Mouse (Mus musculus) heart, embryonic 11.5 days (tissue): ENCODE results near the gene Rarres2. TPM values are rescaled to one million over a fixed set of nuclear protein-coding genes. Genes with fewer than 3 reads are reported as not detected.

Experiments
- ATAC-seq: fragments of 200-750 bp; cut with Nextera tagmentation; replicated peaks from 2 replicates; pipeline ENCODE4 v1.8.0; 2017; ENCODE audit warnings: moderate library complexity; ENCODE audit not compliant: insufficient number of reproducible peaks, low FRiP score, low TSS enrichment
- H3K27ac ChIP-seq: fragments of 300-500 bp; sonication (generic); 2 replicates; pipeline ENCODE4 v1.5.1; 2014; ENCODE audit warnings: mild to moderate bottlenecking, low read depth, low read length
- H3K27me3 ChIP-seq: fragments of 300-500 bp; sonication (generic); 2 replicates; pipeline ENCODE4 v1.6.1; 2014; ENCODE audit warnings: mild to moderate bottlenecking, low read length, mixed read lengths; ENCODE audit not compliant: control insufficient read depth, insufficient read depth
- H3K36me3 ChIP-seq: fragments of 300-500 bp; sonication (generic); 2 replicates; pipeline ENCODE4 v1.6.1; 2014; ENCODE audit warnings: mild to moderate bottlenecking, low read length, moderate library complexity, mixed read lengths; ENCODE audit not compliant: control insufficient read depth, insufficient read depth
- H3K4me1 ChIP-seq: fragments of 300-500 bp; sonication (generic); 2 replicates; pipeline ENCODE4 v1.6.1; 2014; ENCODE audit warnings: low read length; ENCODE audit not compliant: control insufficient read depth, insufficient read depth
- H3K4me2 ChIP-seq: fragments of 300-500 bp; sonication (generic); 2 replicates; pipeline ENCODE4 v1.6.1; 2014; ENCODE audit warnings: mild to moderate bottlenecking, moderate library complexity
- H3K4me3 ChIP-seq: fragments of 300-500 bp; sonication (generic); 2 replicates; pipeline ENCODE4 v1.5.1; 2014; ENCODE audit warnings: low read depth, low read length
- H3K9ac ChIP-seq: fragments of 300-500 bp; sonication (generic); 2 replicates; pipeline ENCODE4 v1.6.1; 2014; ENCODE audit warnings: mild to moderate bottlenecking, low read depth, low read length, moderate library complexity
- H3K9me3 ChIP-seq: fragments of 300-500 bp; sonication (generic); replicated peaks from 2 replicates; pipeline ENCODE4 v1.6.1; 2016; ENCODE audit warnings: low read length; ENCODE audit not compliant: control insufficient read depth
- WGBS: fragments of 180-500 bp; shearing (Covaris S2); extraction: QIAGEN DNeasy Blood & Tissue Kit; methylation state at CpG from one replicate; pipeline ENCODE4 v1.1.7; 2014; ENCODE audit not compliant: insufficient replicate concordance; 5-methylcytosine and 5-hydroxymethylcytosine counted together
- polyA plus RNA-seq: library from polyadenylated mRNA; unstranded; fragments of >200 nt; fragmentation: Nextera tagmentation; extraction: Ambion mirVana; gene quantifications from 2 replicates; pipeline ENCODE4 v1.2.1, GENCODE M21; 2014

Gene Rarres2
- polyA plus RNA-seq, 1 experiment from 2014 or later = 16.4 TPM

- no peak overlapping the region for H3K27ac ChIP-seq
- no peak overlapping the region for H3K4me2 ChIP-seq
- no peaks in the 10 kb centered on the region for H3K27me3 ChIP-seq
- no peak overlapping the region for H3K4me3 ChIP-seq
- peaks cover 11% of the 10 kb centered on the region for H3K9me3 ChIP-seq
- WGBS = 85% methylated on average over 6 of the region's 6 CpGs
- peaks cover 16% of the 10 kb centered on the region for H3K4me1 ChIP-seq
- no peak for ATAC-seq
- peaks cover 13% of the 10 kb centered on the region for H3K36me3 ChIP-seq
- no peak overlapping the region for H3K9ac ChIP-seq
Observed at GRCm38 (mm10) chr6:48591871-48592270, 19.3 kb upstream of the Rarres2 start.

- Histone ChIP-seq H3K4me1 (peaks cover 16% of the 10 kb centered on the region), H3K27ac (no peak overlapping the region), H3K9ac (no peak overlapping the region), H3K4me3 (no peak overlapping the region), H3K4me2 (no peak overlapping the region), H3K27me3 (no peaks in the 10 kb centered on the region), H3K9me3 (peaks cover 5% of the 10 kb centered on the region), H3K36me3 (peaks cover 8% of the 10 kb centered on the region)
- 79% methylated on average over 3 of the region's 3 CpGs for WGBS
- no peak for ATAC-seq
Observed at GRCm38 (mm10) chr6:48591221-48591845, 18.7 kb upstream of the Rarres2 start.

- peak within 1 kb of the TSS; percentile 20 for H3K4me2 ChIP-seq
- H3K9ac ChIP-seq = peak within 1 kb of the TSS; percentile 59; the same call in 1 of the 2 replicates
- 19% methylated on average over 6 of the region's 6 CpGs for WGBS
- H3K4me3 ChIP-seq = no peak within 1 kb of the TSS
- H3K27me3 ChIP-seq = no peaks in the 10 kb centered on the region
- no peaks in the 10 kb centered on the region for H3K36me3 ChIP-seq
- H3K27ac ChIP-seq = peak within 1 kb of the TSS; percentile 85
- H3K9me3 ChIP-seq = no peaks in the 10 kb centered on the region
- no peak for ATAC-seq
- peaks cover 9% of the 10 kb centered on the region for H3K4me1 ChIP-seq
Observed at GRCm38 (mm10) chr6:48589194-48589750, 16.7 kb upstream of the Rarres2 start, which contains the start of gene Gm45021. TSS of gene Gm45021 (plus strand) at chr6:48589610.

- no peak for ATAC-seq
- Histone ChIP-seq H3K4me1 (peaks cover 6% of the 10 kb centered on the region; the same call in 1 of the 2 replicates), H3K27me3 (no peaks in the 10 kb centered on the region), H3K36me3 (no peaks in the 10 kb centered on the region), H3K9ac (no peak overlapping the region), H3K27ac (no peak overlapping the region), H3K9me3 (no peaks in the 10 kb centered on the region), H3K4me2 (no peak overlapping the region), H3K4me3 (no peak overlapping the region)
- WGBS = 63% methylated on average over 3 of the region's 3 CpGs
Observed at GRCm38 (mm10) chr6:48582037-48582436, 9.4 kb upstream of the Rarres2 start.

GRCm38 (mm10) chr6:48581257-48581656 lies 8.7 kb upstream of the Rarres2 start:
- peaks cover 6% of the 10 kb centered on the region; the same call in 1 of the 2 replicates for H3K4me1 ChIP-seq
- no peak overlapping the region for H3K9ac ChIP-seq
- H3K4me3 ChIP-seq = no peak overlapping the region
- WGBS = 11% methylated on average over 3 of the region's 3 CpGs
- no peaks in the 10 kb centered on the region for H3K9me3 ChIP-seq
- no peak for ATAC-seq
- no peaks in the 10 kb centered on the region for H3K27me3 ChIP-seq
- no peak overlapping the region for H3K4me2 ChIP-seq
- 0 out of 2 replicates have a peak overlapping the region, but pooled peaks have one; percentile 17 for H3K27ac ChIP-seq
- H3K36me3 ChIP-seq = no peaks in the 10 kb centered on the region

GRCm38 (mm10) chr6:48579215-48579648 lies 6.6 kb upstream of the Rarres2 start:
- peak overlapping the region; percentile 9; the same call in 1 of the 2 replicates for H3K4me2 ChIP-seq
- H3K27ac ChIP-seq = peak overlapping the region; percentile 25; the same call in 1 of the 2 replicates
- peaks cover 6% of the 10 kb centered on the region for H3K4me1 ChIP-seq
- no peaks in the 10 kb centered on the region for H3K27me3 ChIP-seq
- H3K4me3 ChIP-seq = no peak overlapping the region
- no peaks in the 10 kb centered on the region for H3K9me3 ChIP-seq
- no peaks in the 10 kb centered on the region for H3K36me3 ChIP-seq
- H3K9ac ChIP-seq = peak overlapping the region; percentile 50
- WGBS = 19% methylated on average over 5 of the region's 5 CpGs
- no peak for ATAC-seq

GRCm38 (mm10) chr6:48578736-48579135 lies 6.1 kb upstream of the Rarres2 start:
- WGBS = 51% methylated on average over 5 of the region's 5 CpGs
- H3K9me3 ChIP-seq = no peaks in the 10 kb centered on the region
- no peak for ATAC-seq

GRCm38 (mm10) chr6:48573981-48574380 lies 1.4 kb upstream of the Rarres2 start:
- H3K4me1 ChIP-seq = peaks cover 18% of the 10 kb centered on the region
- H3K9me3 ChIP-seq = no peaks in the 10 kb centered on the region
- no peak overlapping the region for H3K9ac ChIP-seq
- 60% methylated on average over 3 of the region's 3 CpGs for WGBS
- H3K4me3 ChIP-seq = no peak overlapping the region
- no peak overlapping the region for H3K4me2 ChIP-seq
- no peak for ATAC-seq
- 0 out of 2 replicates have a peak overlapping the region, but pooled peaks have one; percentile 10 for H3K27ac ChIP-seq
- H3K27me3 ChIP-seq = no peaks in the 10 kb centered on the region
- no peaks in the 10 kb centered on the region for H3K36me3 ChIP-seq

More at GRCm38 (mm10) chr6:48578736-48579135, 6.1 kb upstream of the Rarres2 start:
- Histone ChIP-seq H3K27me3 (no peaks in the 10 kb centered on the region), H3K36me3 (no peaks in the 10 kb centered on the region), H3K4me1 (peaks cover 6% of the 10 kb centered on the region), H3K4me2 (no peak overlapping the region), H3K9ac (no peak overlapping the region), H3K4me3 (no peak overlapping the region), H3K27ac (peak overlapping the region; percentile 25; the same call in 1 of the 2 replicates)
